Mouse (Mus musculus) left cerebral cortex, postnatal 25 days (tissue): ENCODE measurements around the gene Nepn. TPM values are rescaled to one million over a fixed set of nuclear protein-coding genes. Genes with fewer than 3 reads are reported as not detected.

ENCODE experiments used
- DNase-seq, 2 experiments: peaks; one replicate each; pipeline ENCODE4 v3.0.0; 2022; ENCODE audit warnings: low spot score in 2 of 2, mixed read lengths in 1 of 2
- intact Hi-C: fragments of 180-260 bp; cut with DNase I; formaldehyde crosslinking; loops from one replicate; pipeline ENCODE4 v1.15.1; 2025
- total RNA-seq, 2 experiments: library from RNA; stranded (reverse); gene quantifications; 2 replicates each; pipeline ENCODE4 v1.2.3; 2021

Nepn gene
- total RNA-seq, 2 experiments from 2014 or later, result not detected

GRCm38 (mm10) chr10:52396647-52397046, 7.9 kb downstream of the Nepn start:
- intact Hi-C loops, result no loop called here

GRCm38 (mm10) chr10:52398715-52399114, 9.9 kb downstream of the Nepn start:
- no peak for DNase-seq

More at GRCm38 (mm10) chr10:52396647-52397046, 7.9 kb downstream of the Nepn start:
- DNase-seq, result no peak

GRCm38 (mm10) chr10:52399722-52400121, 10.9 kb downstream of the Nepn start:
- peak in 1 of 2 experiments; percentile 43 for DNase-seq
- intact Hi-C loops, result no loop called here

More at GRCm38 (mm10) chr10:52398715-52399114, 9.9 kb downstream of the Nepn start:
- intact Hi-C loops, result no loop called here

- intact Hi-C loops, result no loop called here
- no peak for DNase-seq
These were observed 16.4 kb downstream of the Nepn start for GRCm38 (mm10) chr10:52405160-52405559.

GRCm38 (mm10) chr10:52407526-52407925, 18.8 kb downstream of the Nepn start:
- no peak for DNase-seq
- intact Hi-C loops, result no loop called here

GRCm38 (mm10) chr10:52415020-52415419, 26.2 kb downstream of the Nepn start:
- intact Hi-C loops, result no loop called here
- DNase-seq, result no peak

GRCm38 (mm10) chr10:52416458-52416857, 27.7 kb downstream of the Nepn start:
- intact Hi-C loops, result no loop called here
- no peak for DNase-seq

GRCm38 (mm10) chr10:52417299-52417997, 28.7 kb downstream of the Nepn start, which contains the start of gene Nus1:
Nus1 (plus strand) TSS chr10:52417547.
- intact Hi-C loops, result loop anchor here (1.0 kb wide), 1 partner anchor 35 kb away; the partner anchor contains the start of gene Gopc
- peak; percentile 97 to 98 for DNase-seq

- intact Hi-C loops, result loop anchor here (1.0 kb wide), 1 partner anchor 36 kb away; the partner anchor contains the start of gene Gopc
- DNase-seq, result no peak
These were observed 29.5 kb downstream of the Nepn start for GRCm38 (mm10) chr10:52417998-52418860.

- no peak for DNase-seq
- intact Hi-C loops, result no loop called here
These were observed 30.2 kb downstream of the Nepn start for GRCm38 (mm10) chr10:52418931-52419330.

GRCm38 (mm10) chr10:52419402-52419801, 30.6 kb downstream of the Nepn start:
- intact Hi-C loops, result no loop called here
- no peak for DNase-seq

GRCm38 (mm10) chr10:52420526-52420925, 31.8 kb downstream of the Nepn start:
- intact Hi-C loops, result loop anchor here (5.0 kb wide), 1 partner anchor 272 kb away; the partner anchor contains the start of gene Slc35f1
- DNase-seq, result no peak

GRCm38 (mm10) chr10:52421716-52422115, 32.9 kb downstream of the Nepn start:
- DNase-seq, result no peak
- intact Hi-C loops, result loop anchor here (5.0 kb wide), 1 partner anchor 271 kb away; the partner anchor contains the start of gene Slc35f1

GRCm38 (mm10) chr10:52423097-52423496, 34.3 kb downstream of the Nepn start:
- DNase-seq, result peak in 1 of 2 experiments; percentile 21
- intact Hi-C loops, result loop anchor here (5.0 kb wide), 1 partner anchor 269 kb away; the partner anchor contains the start of gene Slc35f1

- no peak for DNase-seq
- intact Hi-C loops, result no loop called here
These were observed 37.7 kb downstream of the Nepn start for GRCm38 (mm10) chr10:52426314-52426980.

- no peak for DNase-seq
- intact Hi-C loops, result no loop called here
These were observed 39.1 kb downstream of the Nepn start for GRCm38 (mm10) chr10:52427634-52428415.

GRCm38 (mm10) chr10:52430953-52431352, 42.2 kb downstream of the Nepn start:
- DNase-seq, result no peak
- intact Hi-C loops, result no loop called here

GRCm38 (mm10) chr10:52434836-52435235, 46.1 kb downstream of the Nepn start:
- intact Hi-C loops, result no loop called here
- DNase-seq, result no peak
